In genomic region chr10:17589136-17589535, GRCm38 (mm10) we compare ENCODE assay signal across 21 mouse cellular contexts.
DNase-seq lines count a peak whose midpoint lies in the region; ATAC-seq lines count a peak whose summit lies in the region.
"Had no signal": no experiment of that assay in that cellular context is flagged by ENCODE, and none has a peak within 500 bp of the region (broad histone marks: within the 10 kb centered on the region; RNA-seq: fewer than 3 reads in every experiment).

No protein-coding gene starts in this region.

- no peak overlapping the region for H3K27ac ChIP-seq in midbrain, embryonic 11.5 days (ENCODE audit: low read depth, low read length)
- no peak overlapping the region for H3K27ac ChIP-seq in midbrain, embryonic 14.5 days (replicated peaks; ENCODE audit: low read depth, low read length)
- H3K27ac ChIP-seq: embryonic facial prominence, embryonic 15.5 days; heart, embryonic 15.5 days; hindbrain, embryonic 15.5 days; intestine, embryonic 15.5 days; midbrain, embryonic 10.5 days; neural tube, embryonic 13.5 days had no signal

- no peak overlapping the region for H3K4me2 ChIP-seq in midbrain, embryonic 11.5 days
- H3K4me2 ChIP-seq in midbrain, embryonic 14.5 days (ENCODE audit: low read length): no peak overlapping the region
- H3K4me2 ChIP-seq: embryonic facial prominence, embryonic 15.5 days; heart, embryonic 15.5 days; hindbrain, embryonic 15.5 days; intestine, embryonic 15.5 days; neural tube, embryonic 13.5 days had no signal

- DNase-seq in frontal cortex, postnatal 10 days (ENCODE audit: low spot score in 2 of 2): no peak
- DNase-seq in midbrain, embryonic 11.5 days (ENCODE audit: low spot score, missing footprints): peak; percentile 82
- DNase-seq in midbrain, embryonic 14.5 days: no peak
- DNase-seq in splenic B cell, adult 2 months (ENCODE audit: low read depth, low spot score): peak; percentile 53
- no peak for DNase-seq in thymus, postnatal 0 days (ENCODE audit: low spot score)
- no peak for DNase-seq in adrenal gland, postnatal 4 days (ENCODE audit: low spot score in 2 of 2)
- DNase-seq: cerebellum, postnatal 10 days; heart, postnatal 4 days; kidney, postnatal 36 days; lung, adult 2 months; lung, postnatal 36 days; thymus, postnatal 4 days had no signal

- H3K4me3 ChIP-seq in midbrain, embryonic 11.5 days (ENCODE audit: low read depth, low read length): no peak overlapping the region
- H3K4me3 ChIP-seq in midbrain, embryonic 14.5 days (replicated peaks; ENCODE audit: low read depth, low read length): no peak overlapping the region
- H3K4me3 ChIP-seq: embryonic facial prominence, embryonic 15.5 days; heart, embryonic 15.5 days; hindbrain, embryonic 15.5 days; intestine, embryonic 15.5 days; midbrain, embryonic 10.5 days; neural tube, embryonic 13.5 days had no signal

- H3K9me3 ChIP-seq in midbrain, embryonic 11.5 days (ENCODE audit: control insufficient read depth, low read length): no peaks in the 10 kb centered on the region
- H3K9me3 ChIP-seq in midbrain, embryonic 14.5 days (ENCODE audit: control insufficient read depth, low read length): no peaks in the 10 kb centered on the region
- H3K9me3 ChIP-seq: embryonic facial prominence, embryonic 15.5 days; heart, embryonic 15.5 days; hindbrain, embryonic 15.5 days; intestine, embryonic 15.5 days; midbrain, embryonic 10.5 days; neural tube, embryonic 13.5 days had no signal

- H3K36me3 ChIP-seq in midbrain, embryonic 11.5 days (ENCODE audit: control insufficient read depth, insufficient read depth, low read length): no peaks in the 10 kb centered on the region
- H3K36me3 ChIP-seq in midbrain, embryonic 14.5 days (ENCODE audit: control insufficient read depth, insufficient read depth, low read length): no peaks in the 10 kb centered on the region
- no peaks in the 10 kb centered on the region for H3K36me3 ChIP-seq in splenic B cell, adult 2 months (ENCODE audit: control insufficient read depth, insufficient read depth, low read length, poor library complexity, severe bottlenecking)
- H3K36me3 ChIP-seq: embryonic facial prominence, embryonic 15.5 days; heart, embryonic 15.5 days; hindbrain, embryonic 15.5 days; intestine, embryonic 15.5 days; midbrain, embryonic 10.5 days; neural tube, embryonic 13.5 days had no signal

- H3K4me1 ChIP-seq in midbrain, embryonic 11.5 days (ENCODE audit: control insufficient read depth, insufficient read depth, low read length): no peaks in the 10 kb centered on the region
- H3K4me1 ChIP-seq in midbrain, embryonic 14.5 days (ENCODE audit: control insufficient read depth, insufficient read depth, low read length): no peaks in the 10 kb centered on the region
- H3K4me1 ChIP-seq: embryonic facial prominence, embryonic 15.5 days; heart, embryonic 15.5 days; hindbrain, embryonic 15.5 days; intestine, embryonic 15.5 days; midbrain, embryonic 10.5 days; neural tube, embryonic 13.5 days had no signal

- H3K27me3 ChIP-seq in midbrain, embryonic 11.5 days (ENCODE audit: control insufficient read depth, insufficient read depth, low read length): no peaks in the 10 kb centered on the region
- H3K27me3 ChIP-seq in midbrain, embryonic 14.5 days (ENCODE audit: control insufficient read depth, insufficient read depth, low read length): no peaks in the 10 kb centered on the region
- no peaks in the 10 kb centered on the region for H3K27me3 ChIP-seq in splenic B cell, adult 2 months (ENCODE audit: control insufficient read depth, insufficient read depth, low read length, poor library complexity, severe bottlenecking)
- H3K27me3 ChIP-seq: embryonic facial prominence, embryonic 15.5 days; heart, embryonic 15.5 days; hindbrain, embryonic 15.5 days; intestine, embryonic 15.5 days; neural tube, embryonic 13.5 days had no signal

- 80% methylated on average over 4 of the region's 4 CpGs for WGBS in midbrain, embryonic 11.5 days
- 84% methylated on average over 4 of the region's 4 CpGs for WGBS in midbrain, embryonic 14.5 days

- no peak overlapping the region for H3K9ac ChIP-seq in midbrain, embryonic 11.5 days (ENCODE audit: low read length)
- H3K9ac ChIP-seq in midbrain, embryonic 14.5 days (replicated peaks; ENCODE audit: low read length): no peak overlapping the region
- H3K9ac ChIP-seq: embryonic facial prominence, embryonic 15.5 days; heart, embryonic 15.5 days; hindbrain, embryonic 15.5 days; intestine, embryonic 15.5 days; neural tube, embryonic 13.5 days had no signal

- peak; percentile 98 for ATAC-seq in frontal cortex, adult (ENCODE audit: low TSS enrichment)
- no peak for ATAC-seq in midbrain, embryonic 11.5 days (ENCODE audit: low FRiP score)
- no peak for ATAC-seq in midbrain, embryonic 14.5 days (ENCODE audit: low FRiP score, low TSS enrichment)
- peak; percentile 68 for ATAC-seq in granulocyte monocyte progenitor cell, adult 5-6 weeks (replicated peaks; ENCODE audit: poor library complexity, severe bottlenecking)
- ATAC-seq: forebrain, embryonic 16.5 days; intestine, embryonic 15.5 days had no signal

Comparison
In these comparisons a context has a peak if more than half of its experiments do, and no peak if none do; other contexts are left out.
1. DNase-seq: peak in midbrain, embryonic 11.5 days (single experiment) and splenic B cell, adult 2 months (single experiment); none in frontal cortex, postnatal 10 days (0 of 2), midbrain, embryonic 14.5 days (single experiment), thymus, postnatal 0 days (single experiment) and adrenal gland, postnatal 4 days (0 of 2).
2. ATAC-seq: peak in frontal cortex, adult (single experiment) and granulocyte monocyte progenitor cell, adult 5-6 weeks (single experiment); none in midbrain, embryonic 11.5 days (single experiment) and midbrain, embryonic 14.5 days (single experiment).